Mouse (Mus musculus) frontal cortex, postnatal 36 days (tissue): Measurements from ENCODE around the gene Cox14.

Source experiments
- DNase-seq, 2 experiments: peaks; one replicate each; pipeline ENCODE4 v3.0.0; 2022; ENCODE audit warnings: low spot score in 2 of 2

Gene Cox14

GRCm38 (mm10) chr15:99708176-99708575, 17.2 kb upstream of the Cox14 start:
- DNase-seq = no peak

- DNase-seq = no peak
Measured at GRCm38 (mm10) chr15:99710221-99711190, 14.9 kb upstream of the Cox14 start.

GRCm38 (mm10) chr15:99711491-99711890, 13.9 kb upstream of the Cox14 start:
- DNase-seq = no peak

- DNase-seq = no peak
Measured at GRCm38 (mm10) chr15:99712666-99713559, 12.5 kb upstream of the Cox14 start.

- DNase-seq = no peak
Measured at GRCm38 (mm10) chr15:99713569-99713968, 11.8 kb upstream of the Cox14 start.

GRCm38 (mm10) chr15:99714206-99714605, 11.2 kb upstream of the Cox14 start:
- DNase-seq = no peak

- DNase-seq = peak; percentile 80 to 93
Measured at GRCm38 (mm10) chr15:99714858-99715257, 10.6 kb upstream of the Cox14 start.

- DNase-seq = peak; percentile 76 to 77
Measured at GRCm38 (mm10) chr15:99715361-99715865, 10.0 kb upstream of the Cox14 start.

GRCm38 (mm10) chr15:99715982-99716746, 9.3 kb upstream of the Cox14 start:
- DNase-seq = peak; percentile 48 to 56

- peak in 1 of 2 experiments; percentile 53 for DNase-seq
Measured at GRCm38 (mm10) chr15:99716814-99717213, 8.6 kb upstream of the Cox14 start.

- DNase-seq = peak; percentile 67 to 72
Measured at GRCm38 (mm10) chr15:99717386-99718334, 7.8 kb upstream of the Cox14 start, which contains the start of gene Gpd1. Gpd1 (plus strand) TSS chr15:99717515.

GRCm38 (mm10) chr15:99718461-99719021, 6.9 kb upstream of the Cox14 start:
- DNase-seq = no peak

- DNase-seq = no peak
Measured at GRCm38 (mm10) chr15:99719865-99720264, 5.6 kb upstream of the Cox14 start.

- DNase-seq = no peak
Measured at GRCm38 (mm10) chr15:99721921-99722743, 3.3 kb upstream of the Cox14 start.

- no peak for DNase-seq
Measured at GRCm38 (mm10) chr15:99723120-99723514, 2.3 kb upstream of the Cox14 start.

GRCm38 (mm10) chr15:99723515-99724291, 1.7 kb upstream of the Cox14 start:
- DNase-seq = peak; percentile 51 to 66

- DNase-seq = peak; percentile 77 to 78
Measured at GRCm38 (mm10) chr15:99724292-99725021, 961 bp upstream of the Cox14 start.
